Mouse (Mus musculus): ENCODE measurements around the gene Tmem178b.

- TF ChIP-seq CTCF (IDR thresholded peaks at IDR 0.05; ENCODE audit: extremely low read depth, insufficient read depth, insufficient read length, insufficient replicate concordance) (no peak), POLR2A (IDR thresholded peaks at IDR 0.05; ENCODE audit: low read depth, low read length) (no peak)
Measured at GRCm38 (mm10) chr6:39914956-39915355, 41.9 kb downstream of the Tmem178b start.
